ENCODE assay signal across 8 mouse cellular contexts in genomic region chr12:111275150-111275841, GRCm38 (mm10). TPM values are rescaled to one million over a fixed set of nuclear protein-coding genes. Genes with fewer than 3 reads are reported as not detected.
DNase-seq lines count a peak whose midpoint lies in the region; ATAC-seq and TF ChIP-seq lines count a peak whose summit lies in the region.

No protein-coding gene starts in this region.

- H3K9ac ChIP-seq in kidney, embryonic 15.5 days = peak overlapping the region; percentile 21
- 0 out of 2 replicates have a peak overlapping the region, but pooled peaks have one; percentile 20 for H3K9ac ChIP-seq in heart, postnatal 0 days (replicated peaks; ENCODE audit: low read depth, low read length)
- H3K9ac ChIP-seq in midbrain, embryonic 11.5 days (ENCODE audit: low read length) = peak overlapping the region; percentile 24

- no peak overlapping the region for H3K27ac ChIP-seq in kidney, embryonic 15.5 days
- no peak overlapping the region for H3K27ac ChIP-seq in heart, postnatal 0 days (ENCODE audit: low read depth)
- H3K27ac ChIP-seq in midbrain, embryonic 11.5 days (ENCODE audit: low read depth, low read length) = no peak overlapping the region

- peak overlapping the region; percentile 87 for H3K4me2 ChIP-seq in kidney, embryonic 15.5 days
- H3K4me2 ChIP-seq in heart, postnatal 0 days (ENCODE audit: low read depth, low read length) = peak overlapping the region; percentile 63
- peak overlapping the region; percentile 52 for H3K4me2 ChIP-seq in midbrain, embryonic 11.5 days

- TF ChIP-seq CTCF in heart, postnatal 0 days (IDR thresholded peaks at IDR 0.05; ENCODE audit: low read depth) = no peak

- H3K4me3 ChIP-seq in kidney, embryonic 15.5 days (replicated peaks) = peak overlapping the region; percentile 47
- peak overlapping the region; percentile 42 for H3K4me3 ChIP-seq in heart, postnatal 0 days (ENCODE audit: low read depth, low read length)
- H3K4me3 ChIP-seq in midbrain, embryonic 11.5 days (ENCODE audit: low read depth, low read length) = peak overlapping the region; percentile 32

- H3K9me3 ChIP-seq in kidney, embryonic 15.5 days (replicated peaks) = peaks cover 3% of the 10 kb centered on the region; the same call in 1 of the 2 replicates
- H3K9me3 ChIP-seq in heart, postnatal 0 days (replicated peaks; ENCODE audit: control insufficient read depth, low read length) = no peaks in the 10 kb centered on the region; the same call in 1 of the 2 replicates
- H3K9me3 ChIP-seq in midbrain, embryonic 11.5 days (ENCODE audit: control insufficient read depth, low read length) = no peaks in the 10 kb centered on the region

- H3K36me3 ChIP-seq in kidney, embryonic 15.5 days = no peaks in the 10 kb centered on the region
- H3K36me3 ChIP-seq in heart, postnatal 0 days (replicated peaks; ENCODE audit: control insufficient read depth, insufficient read depth, low read length) = no peaks in the 10 kb centered on the region
- no peaks in the 10 kb centered on the region for H3K36me3 ChIP-seq in midbrain, embryonic 11.5 days (ENCODE audit: control insufficient read depth, insufficient read depth, low read length)

- H3K4me1 ChIP-seq in kidney, embryonic 15.5 days = peaks cover 44% of the 10 kb centered on the region
- H3K4me1 ChIP-seq in heart, postnatal 0 days (ENCODE audit: control insufficient read depth, insufficient read depth) = peaks cover 16% of the 10 kb centered on the region
- peaks cover 18% of the 10 kb centered on the region for H3K4me1 ChIP-seq in midbrain, embryonic 11.5 days (ENCODE audit: control insufficient read depth, insufficient read depth, low read length)

- H3K27me3 ChIP-seq in kidney, embryonic 15.5 days = peaks cover 71% of the 10 kb centered on the region
- H3K27me3 ChIP-seq in heart, postnatal 0 days (ENCODE audit: control insufficient read depth, insufficient read depth, low read length) = peaks cover 69% of the 10 kb centered on the region
- H3K27me3 ChIP-seq in midbrain, embryonic 11.5 days (ENCODE audit: control insufficient read depth, insufficient read depth, low read length) = peaks cover 69% of the 10 kb centered on the region

- ATAC-seq in kidney, embryonic 15.5 days (replicated peaks; ENCODE audit: low FRiP score) = 0 out of 2 replicates have a peak, but pooled peaks have one; percentile 10
- peak; percentile 15; the same call in 1 of the 2 replicates for ATAC-seq in heart, postnatal 0 days (ENCODE audit: insufficient read depth, low read depth)
- ATAC-seq in midbrain, embryonic 11.5 days (ENCODE audit: low FRiP score) = no peak
- ATAC-seq in megakaryocyte-erythroid progenitor cell, adult 5-6 weeks (replicated peaks; ENCODE audit: low FRiP score, low TSS enrichment, poor library complexity, severe bottlenecking) = no peak

- no peak for DNase-seq in kidney, postnatal 25 days
- DNase-seq in adrenal gland, postnatal 14 days = peak; percentile 83
- DNase-seq in heart, postnatal 0 days (ENCODE audit: low spot score) = no peak
- peak; percentile 88 for DNase-seq in midbrain, embryonic 11.5 days (ENCODE audit: low spot score, missing footprints)
- no peak for DNase-seq in left cerebral cortex, adult 9 months (ENCODE audit: low spot score in 2 of 2)
- no peak for DNase-seq in urinary bladder, postnatal 25 days (ENCODE audit: low spot score)

- under 1% methylated on average over 58 of the region's 58 CpGs for WGBS in kidney, embryonic 15.5 days
- under 1% methylated on average over 48 of the region's 58 CpGs for WGBS in heart, postnatal 0 days
- WGBS in midbrain, embryonic 11.5 days = 1% methylated on average over 58 of the region's 58 CpGs

- TF ChIP-seq EP300 in heart, postnatal 0 days (IDR thresholded peaks at IDR 0.05; ENCODE audit: low read depth) = no peak

RNA-seq across cellular contexts. Expression of gene Amn, which starts 4.4 kb away (rescaled TPM):
- polyA plus RNA-seq in kidney, embryonic 15.5 days (2015; fragmentation: Nextera tagmentation; extraction: Ambion mirVana) = 43.7 and 43.9 TPM in 2 replicates
- not detected in 2 replicates for total RNA-seq in adrenal gland, postnatal 14 days (2021)
- 7.5 TPM in 1 of 2 replicates, not detected in the other for total RNA-seq in heart, postnatal 0 days (2014; rRNA removed; ENCODE audit: low replicate concordance)
- polyA plus RNA-seq in heart, postnatal 0 days (2015; fragmentation: Nextera tagmentation; extraction: Ambion mirVana) = 0.78 and 0.90 TPM in 2 replicates
- polyA plus RNA-seq in midbrain, embryonic 11.5 days (2014; fragmentation: Nextera tagmentation; extraction: Ambion mirVana) = 0.22 TPM in 1 of 2 replicates, not detected in the other
- total RNA-seq in megakaryocyte-erythroid progenitor cell, adult 5-6 weeks (2014; fragmentation: Nextera tagmentation) = not detected in 2 replicates
- 0.47 TPM in 1 of 2 replicates, not detected in the other for total RNA-seq in megakaryocyte-erythroid progenitor cell, adult 5-6 weeks (2017)

Comparison
In these comparisons a context has a peak if more than half of its experiments do, and no peak if none do; other contexts are left out.
1. ATAC-seq: peak in kidney, embryonic 15.5 days (single experiment) and heart, postnatal 0 days (single experiment); none in midbrain, embryonic 11.5 days (single experiment) and megakaryocyte-erythroid progenitor cell, adult 5-6 weeks (single experiment).
2. DNase-seq: peak in adrenal gland, postnatal 14 days (single experiment) and midbrain, embryonic 11.5 days (single experiment); none in kidney, postnatal 25 days (0 of 2), heart, postnatal 0 days (single experiment), left cerebral cortex, adult 9 months (0 of 2) and urinary bladder, postnatal 25 days (single experiment).
3. Peak in every context shown above with its lines, with median percentiles within 50 percentile points of each other: H3K4me2 ChIP-seq, H3K4me3 ChIP-seq and H3K9ac ChIP-seq.